Mouse (Mus musculus) left cerebral cortex, postnatal 4 days (tissue): ENCODE data around the gene Sstr3. TPM values are rescaled to one million over a fixed set of nuclear protein-coding genes. Genes with fewer than 3 reads are reported as not detected.

Source experiments
- DNase-seq: peaks from one replicate; pipeline ENCODE4 v3.0.0-alpha.2; 2022
- intact Hi-C: fragments of 180-260 bp; cut with DNase I; formaldehyde crosslinking; loops from one replicate; pipeline ENCODE4 v1.15.1; 2025
- total RNA-seq, 2 experiments: library from RNA; stranded (reverse); gene quantifications; 2 replicates each; pipeline ENCODE4 v1.2.3; 2021

The Sstr3 gene
- total RNA-seq, result 1 to 10 TPM; 5.5 to 6.5 TPM

GRCm38 (mm10) chr15:78544561-78545001 lies at the start of gene Sstr3:
Gene Sstr3 (minus strand): TSS chr15:78544685.
- intact Hi-C loops, result no loop called here
- DNase-seq, result peak; percentile 70

GRCm38 (mm10) chr15:78593896-78594425 lies 49.5 kb upstream of the Sstr3 start:
- intact Hi-C loops, result no loop called here
- DNase-seq, result no peak

- intact Hi-C loops, result no loop called here
- DNase-seq, result no peak
These were observed 48.0 kb upstream of the Sstr3 start for GRCm38 (mm10) chr15:78592452-78592968.

- intact Hi-C loops, result no loop called here
- no peak for DNase-seq
These were observed 47.4 kb upstream of the Sstr3 start for GRCm38 (mm10) chr15:78591680-78592451.

- no peak for DNase-seq
- intact Hi-C loops, result no loop called here
These were observed 46.3 kb upstream of the Sstr3 start for GRCm38 (mm10) chr15:78590785-78591184.

GRCm38 (mm10) chr15:78589936-78590335 lies 45.5 kb upstream of the Sstr3 start:
- DNase-seq, result no peak
- intact Hi-C loops, result no loop called here

- intact Hi-C loops, result no loop called here
- no peak for DNase-seq
These were observed 44.4 kb upstream of the Sstr3 start for GRCm38 (mm10) chr15:78588900-78589299.

- DNase-seq, result no peak
- intact Hi-C loops, result no loop called here
These were observed 43.6 kb upstream of the Sstr3 start for GRCm38 (mm10) chr15:78588049-78588448.

GRCm38 (mm10) chr15:78587050-78587994 lies 42.8 kb upstream of the Sstr3 start:
- DNase-seq, result peak; percentile 89
- intact Hi-C loops, result no loop called here

- intact Hi-C loops, result no loop called here
- no peak for DNase-seq
These were observed 40.9 kb upstream of the Sstr3 start for GRCm38 (mm10) chr15:78585404-78585803.

- intact Hi-C loops, result loop anchor here (5.0 kb wide), 1 partner anchor 136 kb away; no protein-coding TSS in a partner anchor
- DNase-seq, result no peak
These were observed 38.9 kb upstream of the Sstr3 start for GRCm38 (mm10) chr15:78583352-78583751.

- no peak for DNase-seq
- intact Hi-C loops, result no loop called here
These were observed 31.9 kb upstream of the Sstr3 start for GRCm38 (mm10) chr15:78576284-78576810.

GRCm38 (mm10) chr15:78572658-78573397 lies 28.3 kb upstream of the Sstr3 start, which contains the start of gene Rac2:
Gene Rac2 (minus strand): TSS chr15:78572783.
- DNase-seq, result no peak
- intact Hi-C loops, result no loop called here

GRCm38 (mm10) chr15:78572270-78572600 lies 27.8 kb upstream of the Sstr3 start:
- no peak for DNase-seq
- intact Hi-C loops, result no loop called here

- intact Hi-C loops, result no loop called here
- no peak for DNase-seq
These were observed 27.2 kb upstream of the Sstr3 start for GRCm38 (mm10) chr15:78571554-78572269.

GRCm38 (mm10) chr15:78570170-78570569 lies 25.7 kb upstream of the Sstr3 start:
- intact Hi-C loops, result no loop called here
- DNase-seq, result no peak

GRCm38 (mm10) chr15:78567608-78568120 lies 23.2 kb upstream of the Sstr3 start:
- intact Hi-C loops, result no loop called here

GRCm38 (mm10) chr15:78564764-78565435 lies 20.4 kb upstream of the Sstr3 start:
- no peak for DNase-seq

More at GRCm38 (mm10) chr15:78567608-78568120, 23.2 kb upstream of the Sstr3 start:
- no peak for DNase-seq

GRCm38 (mm10) chr15:78563937-78564336 lies 19.5 kb upstream of the Sstr3 start:
- no peak for DNase-seq
- intact Hi-C loops, result no loop called here

More at GRCm38 (mm10) chr15:78564764-78565435, 20.4 kb upstream of the Sstr3 start:
- intact Hi-C loops, result no loop called here
